Mouse (Mus musculus) hindbrain, embryonic 10.5 days (tissue): Measurements from ENCODE around the gene Man2a2. TPM values are rescaled to one million over a fixed set of nuclear protein-coding genes. Genes with fewer than 3 reads are reported as not detected.
A peak's percentile ranks its signal among the peaks of the same experiment; 100 is the strongest.

Source experiments
- DNase-seq: peaks from one replicate; pipeline ENCODE4 v3.0.0-alpha.2; 2017; ENCODE audit warnings: low spot score
- H3K27ac ChIP-seq: fragments of 300-500 bp; sonication (generic); 2 replicates; pipeline ENCODE4 v1.5.1; 2016; ENCODE audit warnings: mild to moderate bottlenecking, moderate library complexity
- H3K27me3 ChIP-seq: fragments of 300-500 bp; sonication (generic); 2 replicates; pipeline ENCODE4 v1.6.1; 2016; ENCODE audit warnings: mild to moderate bottlenecking; ENCODE audit not compliant: poor library complexity, insufficient read depth, severe bottlenecking
- H3K36me3 ChIP-seq: fragments of 300-500 bp; sonication (generic); 2 replicates; pipeline ENCODE4 v1.6.1; 2016; ENCODE audit warnings: mild to moderate bottlenecking, moderate library complexity
- H3K4me1 ChIP-seq: fragments of 300-500 bp; sonication (generic); replicated peaks from 2 replicates; pipeline ENCODE4 v1.6.1; 2016; ENCODE audit warnings: mild to moderate bottlenecking
- H3K4me3 ChIP-seq: fragments of 300-500 bp; sonication (generic); 2 replicates; pipeline ENCODE4 v1.5.1; 2016; ENCODE audit warnings: mild to moderate bottlenecking, moderate library complexity
- H3K9me3 ChIP-seq: fragments of 300-500 bp; sonication (generic); 2 replicates; pipeline ENCODE4 v1.6.1; 2016; ENCODE audit warnings: mild to moderate bottlenecking, moderate library complexity
- WGBS: fragments of 180-500 bp; shearing (Covaris S2); methylation state at CpG from one replicate; pipeline ENCODE4 v1.1.7; 2016; 5-methylcytosine and 5-hydroxymethylcytosine counted together
- polyA plus RNA-seq: library from polyadenylated mRNA; unstranded; fragments of >200 nt; fragmentation: Nextera tagmentation; extraction: Ambion mirVana; gene quantifications from 2 replicates; pipeline ENCODE4 v1.2.1, GENCODE M21; 2016

Gene Man2a2
- 17.7 TPM in 2 replicates for polyA plus RNA-seq

DNA sequence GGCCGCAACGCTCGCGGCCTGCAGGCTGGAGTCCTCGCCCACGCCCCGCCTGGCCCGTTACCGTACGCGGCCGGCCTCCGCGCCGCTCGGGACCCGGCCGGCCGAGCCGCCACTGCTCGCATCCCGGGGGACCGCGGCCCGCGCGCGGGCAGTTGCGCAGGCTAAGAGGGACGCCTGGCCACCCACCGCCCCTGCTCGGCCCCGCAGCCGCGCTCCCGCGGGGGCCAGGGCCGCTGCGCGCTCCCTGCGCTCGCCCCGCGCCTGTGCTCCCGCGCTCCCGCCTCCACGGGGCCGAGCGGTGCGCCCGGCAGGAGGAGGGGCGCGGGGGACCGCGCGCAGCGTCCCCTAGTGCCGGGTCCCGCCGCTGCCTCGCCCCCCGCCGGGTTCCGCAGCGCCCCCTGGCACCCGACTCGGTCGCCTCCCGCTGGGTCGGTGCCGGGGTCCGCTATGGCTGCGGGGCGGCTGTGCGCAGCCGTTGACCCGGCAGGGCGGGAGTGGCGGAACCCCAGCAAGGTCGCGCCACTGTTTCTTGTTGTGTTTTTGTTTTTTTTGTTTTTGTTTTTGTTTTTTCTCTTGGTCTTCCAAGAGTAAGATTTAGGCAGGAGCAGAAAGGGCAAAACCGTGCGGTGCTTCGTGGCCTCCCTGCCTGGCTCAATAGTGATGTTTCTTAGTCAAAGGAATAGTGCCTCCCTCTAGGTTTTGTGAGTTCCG, at the start of gene Man2a2:
Man2a2 (minus strand) TSS at position 335 of the 711 bp plus-strand sequence.
- H3K4me3 ChIP-seq = peak within 1 kb of the TSS; percentile 94
- WGBS = under 1% methylated on average over 80 of the region's 86 CpGs
- H3K4me1 ChIP-seq = peaks cover 29% of the 10 kb centered on the region
- H3K9me3 ChIP-seq = no peaks in the 10 kb centered on the region
- H3K36me3 ChIP-seq = peaks cover 25% of the 10 kb centered on the region
- peak within 1 kb of the TSS; percentile 95 for H3K27ac ChIP-seq
- H3K27me3 ChIP-seq = peaks cover 5% of the 10 kb centered on the region; the same call in 1 of the 2 replicates
- DNase-seq = peak; percentile 66

DNA sequence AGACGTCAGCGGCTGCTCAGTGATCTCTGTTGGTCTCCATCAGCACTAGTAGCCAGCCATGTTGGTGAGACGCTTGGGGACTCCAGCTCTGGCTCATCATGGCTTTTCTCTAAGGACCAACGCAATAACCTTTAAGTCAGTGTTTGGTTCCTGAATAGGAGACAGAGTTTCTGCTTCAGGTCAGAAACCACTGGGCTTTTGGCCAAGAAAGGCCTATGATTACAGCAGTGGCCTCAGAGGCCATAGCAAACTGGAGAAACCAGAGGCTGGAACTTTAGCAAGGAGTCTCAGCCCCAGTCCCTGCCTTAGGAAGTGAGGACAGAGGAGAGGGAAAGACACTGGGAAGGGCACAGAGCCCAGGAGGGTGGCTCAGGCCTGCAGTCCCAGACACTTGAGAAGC, 49.4 kb upstream of the Man2a2 start:
- 78% methylated on average over 4 of the region's 4 CpGs for WGBS
- Histone ChIP-seq H3K27me3 (peaks cover 4% of the 10 kb centered on the region; the same call in 1 of the 2 replicates), H3K4me1 (peaks cover 5% of the 10 kb centered on the region; the same call in 1 of the 2 replicates), H3K36me3 (no peaks in the 10 kb centered on the region), H3K4me3 (no peak overlapping the region), H3K9me3 (no peaks in the 10 kb centered on the region), H3K27ac (no peak overlapping the region)
- DNase-seq = no peak

DNA sequence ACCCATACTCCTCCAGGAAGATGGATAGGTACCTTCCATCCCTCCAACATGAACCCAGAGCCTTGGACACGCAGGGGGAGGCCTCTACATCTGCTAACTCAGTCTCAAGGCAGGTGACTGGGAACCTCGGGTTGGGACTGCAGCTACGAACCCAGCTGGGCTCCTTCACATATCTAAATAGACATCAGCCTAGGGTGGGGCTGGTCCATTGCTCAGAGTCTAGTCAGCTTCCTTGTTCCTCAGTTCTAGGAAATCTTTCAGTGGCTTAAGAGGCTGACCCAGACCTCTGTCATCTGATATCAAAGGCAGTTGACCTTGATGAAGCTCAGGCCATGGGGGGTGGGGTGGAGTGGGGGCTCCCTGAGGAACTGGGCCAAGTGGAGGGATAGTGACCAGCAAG, 48.1 kb upstream of the Man2a2 start:
- no peak for DNase-seq
- 74% methylated on average over 3 of the region's 3 CpGs for WGBS
- Histone ChIP-seq H3K27ac (no peak overlapping the region), H3K27me3 (peaks cover 4% of the 10 kb centered on the region; the same call in 1 of the 2 replicates), H3K9me3 (no peaks in the 10 kb centered on the region), H3K4me3 (no peak overlapping the region), H3K36me3 (no peaks in the 10 kb centered on the region), H3K4me1 (peaks cover 5% of the 10 kb centered on the region; the same call in 1 of the 2 replicates)

DNA sequence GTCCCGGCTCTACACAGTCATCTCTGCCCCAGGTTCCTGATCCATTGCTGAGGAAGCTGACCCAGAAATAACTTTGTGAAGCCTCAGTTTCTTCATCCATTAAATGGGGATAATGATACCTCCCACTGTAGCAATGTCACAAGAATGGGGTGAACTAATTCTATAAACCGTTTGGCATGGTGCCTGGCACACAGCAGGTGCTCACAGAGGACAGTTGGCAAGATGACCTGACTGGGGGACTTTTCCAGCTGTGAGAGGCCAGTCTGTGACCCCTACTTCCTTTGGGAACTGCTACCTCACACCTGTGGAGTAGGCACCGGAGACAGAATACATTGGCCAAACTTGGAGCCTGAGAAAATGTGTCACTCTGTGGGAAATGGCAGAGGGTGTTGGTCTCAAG, 46.9 kb upstream of the Man2a2 start:
- H3K4me3 ChIP-seq = no peak overlapping the region
- no peaks in the 10 kb centered on the region for H3K9me3 ChIP-seq
- peaks cover 4% of the 10 kb centered on the region; the same call in 1 of the 2 replicates for H3K27me3 ChIP-seq
- 80% methylated on average over 3 of the region's 3 CpGs for WGBS
- H3K36me3 ChIP-seq = no peaks in the 10 kb centered on the region
- no peak for DNase-seq
- H3K27ac ChIP-seq = no peak overlapping the region
- peaks cover 3% of the 10 kb centered on the region; the same call in 1 of the 2 replicates for H3K4me1 ChIP-seq

DNA sequence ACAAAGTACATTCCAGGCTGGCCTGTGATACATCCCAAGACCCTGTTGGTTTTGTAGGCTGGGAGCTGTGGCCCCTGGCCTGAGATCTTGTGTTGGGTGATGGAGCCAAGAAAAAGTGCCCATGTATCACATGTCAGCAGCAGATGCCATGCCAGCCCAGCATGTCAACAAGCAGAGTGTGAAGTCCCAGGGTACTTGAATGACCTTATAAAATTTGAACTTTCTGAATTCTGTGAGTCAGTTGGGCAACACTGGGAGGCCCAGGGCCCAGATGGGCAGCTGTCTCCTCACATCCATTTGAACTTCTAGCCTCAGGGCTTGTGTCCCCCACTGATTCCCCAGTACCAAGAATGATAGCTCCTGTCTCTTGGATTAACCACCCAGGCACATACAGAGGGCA, 46.4 kb upstream of the Man2a2 start:
- H3K27me3 ChIP-seq = peaks cover 4% of the 10 kb centered on the region; the same call in 1 of the 2 replicates
- no peak overlapping the region for H3K27ac ChIP-seq
- H3K36me3 ChIP-seq = no peaks in the 10 kb centered on the region
- no peak for DNase-seq
- H3K4me1 ChIP-seq = no peaks in the 10 kb centered on the region
- H3K9me3 ChIP-seq = no peaks in the 10 kb centered on the region
- H3K4me3 ChIP-seq = no peak overlapping the region

DNA sequence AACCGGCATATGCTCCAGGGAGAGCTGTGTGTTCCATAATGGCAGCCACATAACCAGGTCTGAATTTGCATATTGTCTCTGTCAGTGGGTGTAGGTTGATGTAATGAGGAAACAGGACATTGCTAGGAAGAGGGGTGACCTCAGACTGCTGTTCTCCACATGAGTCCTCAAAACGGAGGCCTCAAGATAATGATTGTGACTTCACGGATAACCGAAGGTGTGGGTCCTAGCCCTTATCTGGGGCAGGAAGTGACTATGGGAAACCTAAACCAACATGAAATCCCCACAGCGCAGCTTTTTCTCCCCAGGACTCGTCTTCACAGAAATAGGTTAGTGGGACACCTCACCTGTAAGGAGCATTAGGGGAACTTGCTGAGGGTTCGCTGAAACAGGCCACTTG, 45.8 kb upstream of the Man2a2 start:
- WGBS = 90% methylated on average over 7 of the region's 7 CpGs

DNA sequence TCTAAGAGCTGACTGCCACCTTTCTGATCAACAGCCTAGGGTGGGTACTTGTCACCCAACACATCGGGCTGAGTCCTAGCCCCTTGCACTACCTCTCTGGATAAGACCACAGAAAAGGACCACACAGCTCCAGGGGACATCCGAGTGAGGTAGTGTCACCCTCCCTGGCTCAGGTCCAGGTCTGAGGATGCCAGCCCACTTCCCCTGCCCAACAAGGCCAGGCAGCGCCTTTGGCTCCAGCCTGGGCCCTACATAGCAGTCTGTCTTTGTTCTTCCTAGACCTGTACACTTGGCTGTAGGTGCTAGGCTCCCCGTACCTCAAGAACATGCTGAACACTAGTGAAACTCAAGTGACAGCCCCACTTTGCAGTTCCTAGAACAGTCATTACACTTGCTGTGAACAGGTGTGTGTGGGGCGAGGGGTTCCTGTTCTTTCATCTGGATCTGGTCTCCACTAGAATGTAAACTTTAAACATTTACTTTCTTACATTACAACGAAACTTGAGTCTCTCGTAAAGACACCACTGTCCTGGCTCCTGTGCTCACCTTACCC, 43.2 kb upstream of the Man2a2 start:
- H3K27ac ChIP-seq = no peak overlapping the region
- no peak for DNase-seq
- WGBS = 86% methylated on average over 7 of the region's 7 CpGs
- H3K27me3 ChIP-seq = no peaks in the 10 kb centered on the region
- H3K36me3 ChIP-seq = no peaks in the 10 kb centered on the region
- H3K9me3 ChIP-seq = no peaks in the 10 kb centered on the region
- H3K4me1 ChIP-seq = no peaks in the 10 kb centered on the region
- H3K4me3 ChIP-seq = no peak overlapping the region

More for the DNA sequence above, 45.8 kb upstream of the Man2a2 start:
- Histone ChIP-seq H3K4me3 (no peak overlapping the region), H3K9me3 (no peaks in the 10 kb centered on the region), H3K27ac (no peak overlapping the region), H3K4me1 (no peaks in the 10 kb centered on the region), H3K27me3 (peaks cover 4% of the 10 kb centered on the region; the same call in 1 of the 2 replicates), H3K36me3 (no peaks in the 10 kb centered on the region)
- DNase-seq = no peak

DNA sequence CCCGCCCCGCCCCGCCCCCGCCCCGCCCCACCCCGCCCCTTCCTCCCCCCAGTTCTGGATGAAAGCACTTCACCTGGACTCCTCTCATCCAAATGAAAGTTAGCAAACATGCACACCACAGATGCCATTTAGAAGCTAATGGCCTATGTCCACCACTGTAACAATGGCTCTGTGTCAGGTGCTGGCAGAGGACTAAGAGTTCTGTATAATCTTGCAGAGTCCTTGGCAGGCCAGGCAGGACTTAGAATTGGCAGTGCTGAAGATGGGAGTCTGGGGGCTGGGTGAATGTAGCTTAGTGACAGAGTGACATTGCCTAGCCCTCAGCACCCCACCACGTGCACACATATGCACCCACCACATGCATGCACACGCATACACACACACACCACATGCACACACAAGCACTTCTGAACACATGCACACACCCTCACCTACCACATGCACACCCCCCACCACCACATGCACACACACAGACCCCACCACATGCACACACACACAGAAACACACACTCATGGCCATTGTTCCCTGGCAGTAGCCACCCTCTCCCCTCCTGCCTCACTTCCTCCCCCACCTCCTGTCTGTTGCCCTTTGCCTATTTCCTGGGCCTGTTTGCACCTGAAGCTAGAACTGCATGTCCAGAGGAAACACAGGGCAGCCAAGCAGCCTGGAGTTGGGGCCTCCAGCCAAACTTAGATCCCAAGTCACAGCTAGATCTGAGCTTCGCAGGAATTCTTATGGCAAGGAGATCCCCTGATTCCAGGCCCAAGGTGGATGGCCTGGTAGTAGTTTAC, 42.5 kb upstream of the Man2a2 start:
- H3K36me3 ChIP-seq = no peaks in the 10 kb centered on the region
- no peaks in the 10 kb centered on the region for H3K27me3 ChIP-seq
- 80% methylated on average over 9 of the region's 9 CpGs for WGBS
- H3K4me1 ChIP-seq = no peaks in the 10 kb centered on the region
- H3K4me3 ChIP-seq = no peak overlapping the region
- no peak overlapping the region for H3K27ac ChIP-seq
- no peaks in the 10 kb centered on the region for H3K9me3 ChIP-seq
- DNase-seq = no peak

DNA sequence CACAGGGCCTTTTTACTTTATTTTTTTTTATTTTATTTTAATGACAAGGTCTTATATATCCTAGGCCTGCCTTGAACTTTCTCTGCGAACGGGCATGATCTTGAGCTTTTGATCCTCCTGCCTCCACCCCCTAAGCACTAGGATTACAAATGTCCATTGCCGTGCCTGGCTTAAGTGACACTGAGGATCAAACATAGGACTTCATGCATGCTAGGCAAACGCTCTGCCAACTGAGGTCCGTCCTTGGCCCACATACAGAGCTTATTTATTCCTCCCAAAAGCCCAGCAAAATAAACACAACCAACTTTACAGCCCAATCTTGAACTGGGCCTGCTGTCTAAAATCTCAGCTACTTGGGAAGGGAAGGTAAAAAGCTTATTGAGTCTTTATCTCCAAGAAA, 41.6 kb upstream of the Man2a2 start:
- DNase-seq = no peak
- Histone ChIP-seq H3K4me3 (no peak overlapping the region), H3K36me3 (no peaks in the 10 kb centered on the region), H3K4me1 (no peaks in the 10 kb centered on the region), H3K27me3 (no peaks in the 10 kb centered on the region), H3K9me3 (no peaks in the 10 kb centered on the region), H3K27ac (no peak overlapping the region)
- WGBS = 78% methylated on average over 5 of the region's 5 CpGs

DNA sequence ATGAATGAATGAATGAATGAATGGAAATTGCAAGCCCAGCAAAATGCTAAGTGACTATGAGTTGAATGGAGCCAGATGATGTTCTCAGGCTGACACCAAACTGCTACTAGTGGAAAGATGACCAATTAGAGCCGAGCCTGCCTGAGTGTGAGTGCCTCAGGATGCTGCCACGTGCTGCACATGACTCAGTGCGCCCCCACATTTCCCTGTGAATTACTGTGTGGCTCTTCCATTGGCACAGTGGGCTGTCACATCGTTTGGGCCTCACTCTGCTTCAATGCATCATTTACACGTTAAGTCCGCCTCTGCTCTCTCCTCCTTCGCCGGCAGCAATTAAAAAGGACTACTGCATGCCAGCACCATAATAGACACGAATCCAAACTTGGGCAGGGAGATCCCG, 41.1 kb upstream of the Man2a2 start:
- Histone ChIP-seq H3K27me3 (no peaks in the 10 kb centered on the region), H3K27ac (no peak overlapping the region), H3K36me3 (no peaks in the 10 kb centered on the region), H3K4me3 (no peak overlapping the region), H3K4me1 (no peaks in the 10 kb centered on the region), H3K9me3 (no peaks in the 10 kb centered on the region)
- no peak for DNase-seq
- WGBS = 85% methylated on average over 10 of the region's 10 CpGs

DNA sequence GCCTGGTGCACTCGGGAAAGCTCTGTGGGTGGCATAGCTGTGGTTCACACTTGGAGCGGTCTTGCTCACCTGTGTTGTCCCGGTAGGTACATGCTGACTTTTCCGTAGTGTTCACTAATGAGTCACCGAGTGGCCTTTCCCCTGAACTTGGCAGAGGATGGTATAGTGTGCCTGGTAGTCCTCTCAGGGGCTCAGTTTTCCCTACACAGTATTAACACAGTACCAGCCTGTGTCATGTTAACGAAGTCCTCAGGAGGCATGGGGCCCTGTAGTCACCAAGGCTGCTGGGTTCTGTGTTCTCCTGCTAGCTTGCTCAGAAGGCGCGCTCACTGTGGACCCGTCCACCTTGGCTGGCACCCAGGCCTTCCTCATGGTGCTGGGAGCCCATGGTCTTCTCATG, 39.2 kb upstream of the Man2a2 start:
- Histone ChIP-seq H3K4me3 (no peak overlapping the region), H3K36me3 (no peaks in the 10 kb centered on the region), H3K9me3 (no peaks in the 10 kb centered on the region), H3K4me1 (no peaks in the 10 kb centered on the region), H3K27me3 (peaks cover 7% of the 10 kb centered on the region), H3K27ac (no peak overlapping the region)
- no peak for DNase-seq
- WGBS = 73% methylated on average over 9 of the region's 9 CpGs

DNA sequence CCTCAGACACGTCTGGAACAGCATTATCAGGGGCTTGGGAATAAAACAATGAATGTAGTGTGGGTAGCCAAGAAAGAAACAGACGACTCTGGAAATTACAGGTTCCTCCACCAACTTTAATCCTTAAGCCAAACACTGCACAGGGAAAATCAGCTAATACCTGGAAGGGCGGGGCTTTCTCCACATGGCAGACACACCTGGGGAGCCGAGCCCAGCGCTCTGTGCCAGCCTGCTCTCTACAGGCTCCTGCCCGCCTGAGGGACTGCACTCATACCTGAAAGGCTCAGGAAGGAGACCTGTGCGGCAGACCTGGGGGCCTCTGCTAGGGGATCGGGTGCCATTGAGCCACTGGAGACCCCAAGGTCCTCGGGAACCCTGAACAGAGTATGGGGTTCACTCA, 36.5 kb upstream of the Man2a2 start:
- Histone ChIP-seq H3K27me3 (peaks cover 30% of the 10 kb centered on the region), H3K4me1 (no peaks in the 10 kb centered on the region), H3K27ac (no peak overlapping the region), H3K4me3 (no peak overlapping the region), H3K9me3 (no peaks in the 10 kb centered on the region), H3K36me3 (no peaks in the 10 kb centered on the region)
- WGBS = 81% methylated on average over 9 of the region's 9 CpGs
- DNase-seq = no peak

DNA sequence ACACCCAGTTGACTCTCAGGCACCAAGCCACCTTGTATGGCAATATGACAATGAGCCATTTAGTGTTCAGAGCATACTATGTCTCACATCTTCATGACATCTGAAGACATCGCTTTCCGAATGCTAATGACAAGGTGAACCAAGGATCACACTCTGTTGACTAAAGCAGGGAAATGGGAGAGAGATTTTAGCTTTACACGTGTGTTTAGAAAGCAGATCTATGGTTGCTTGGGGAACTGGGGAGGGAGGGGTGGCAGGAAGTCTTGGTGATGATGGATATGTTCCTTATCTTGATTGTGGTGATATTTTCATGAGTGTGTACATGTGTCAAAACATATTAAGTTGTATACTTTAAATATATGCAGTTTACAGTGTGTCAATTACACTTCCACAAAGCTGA, 35.0 kb upstream of the Man2a2 start:
- Histone ChIP-seq H3K4me3 (no peak overlapping the region), H3K27me3 (peaks cover 30% of the 10 kb centered on the region), H3K27ac (no peak overlapping the region), H3K36me3 (no peaks in the 10 kb centered on the region), H3K9me3 (no peaks in the 10 kb centered on the region), H3K4me1 (peaks cover 9% of the 10 kb centered on the region)
- WGBS = 89% methylated on average over 3 of the region's 3 CpGs
- no peak for DNase-seq
